Mouse (Mus musculus): Measurements from ENCODE around the gene BC055324.
"Not testable (repeated sequence)": the region's sequence is repeated elsewhere in the genome, so short reads cannot be mapped to it uniquely, and the experiment has no call there.

The BC055324 gene

GRCm38 (mm10) chr1:163994721-163995608 lies at the start of gene BC055324, which contains the start of gene Mettl18:
BC055324 (minus strand) TSS chr1:163994796.
Mettl18 (plus strand) TSS chr1:163994889.
- DNase-seq: peak; percentile 93

GRCm38 (mm10) chr1:164043549-164043948 lies 49.0 kb upstream of the BC055324 start:
- peak; percentile 65 for DNase-seq

- DNase-seq: no peak
These were observed 46.0 kb upstream of the BC055324 start for GRCm38 (mm10) chr1:164040385-164041135.

DNA sequence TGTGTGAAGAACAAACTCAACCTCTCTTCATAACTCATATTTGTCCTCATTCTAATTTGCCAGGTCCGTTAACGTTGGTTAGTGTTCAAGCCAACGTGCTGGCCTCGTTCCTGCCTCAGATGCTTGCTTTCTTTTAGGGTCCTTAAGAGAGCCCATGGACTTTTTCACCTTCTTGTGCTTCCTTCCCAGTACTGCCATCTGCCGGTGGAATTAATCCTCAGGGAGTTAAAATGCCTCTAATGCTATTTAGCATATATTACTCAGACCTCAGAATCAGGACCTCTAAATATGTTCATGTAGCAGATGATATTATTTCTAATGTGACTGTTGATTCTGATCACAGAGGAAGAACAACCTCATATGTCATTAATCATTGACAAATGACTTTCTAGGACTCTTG lies 32.8 kb upstream of the BC055324 start:
- peak; percentile 50 for DNase-seq

DNA sequence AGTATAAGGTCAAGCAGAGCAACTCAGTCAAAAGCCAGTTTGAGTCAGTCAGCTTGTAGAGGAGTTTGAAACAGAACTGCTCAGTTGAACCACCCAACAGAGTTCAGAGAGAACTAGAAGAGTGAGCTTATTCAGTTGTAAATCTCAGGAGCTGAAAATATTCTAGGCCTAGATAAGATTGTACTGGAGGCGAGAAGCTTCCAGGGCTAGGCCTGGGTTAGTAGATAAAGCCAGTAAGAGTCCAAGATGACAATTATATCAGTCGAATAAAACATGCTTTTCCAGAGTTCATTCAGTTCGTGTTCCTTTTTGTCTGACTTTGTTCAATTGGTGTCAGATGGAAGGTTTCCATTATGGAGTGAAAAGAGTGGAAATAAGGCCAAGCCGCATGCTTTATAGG lies 31.1 kb upstream of the BC055324 start:
- no peak for DNase-seq

DNA sequence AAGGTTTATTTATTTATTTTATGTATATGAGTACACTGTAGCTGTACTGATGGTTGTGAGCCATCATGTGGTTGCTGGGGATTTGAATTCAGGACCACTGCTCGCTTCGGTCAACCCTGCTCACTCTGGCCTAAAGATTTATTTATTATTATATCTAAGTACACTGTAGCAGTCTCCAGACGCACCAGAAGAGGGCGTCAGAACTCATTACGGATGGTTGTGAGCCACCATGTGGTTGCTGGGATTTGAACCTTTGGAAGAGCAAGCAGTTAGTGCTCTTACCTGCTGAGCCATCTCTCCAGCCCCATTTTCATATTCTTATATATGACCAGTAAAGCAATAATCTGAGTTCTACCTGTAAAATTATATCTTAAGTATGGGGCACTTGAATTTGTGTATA lies 27.5 kb upstream of the BC055324 start:
- DNase-seq: not testable (repeated sequence)

GRCm38 (mm10) chr1:164020746-164021145 lies 26.1 kb upstream of the BC055324 start:
- not testable (repeated sequence) for DNase-seq

GRCm38 (mm10) chr1:164019789-164020188 lies 25.2 kb upstream of the BC055324 start:
- no peak for DNase-seq

DNA sequence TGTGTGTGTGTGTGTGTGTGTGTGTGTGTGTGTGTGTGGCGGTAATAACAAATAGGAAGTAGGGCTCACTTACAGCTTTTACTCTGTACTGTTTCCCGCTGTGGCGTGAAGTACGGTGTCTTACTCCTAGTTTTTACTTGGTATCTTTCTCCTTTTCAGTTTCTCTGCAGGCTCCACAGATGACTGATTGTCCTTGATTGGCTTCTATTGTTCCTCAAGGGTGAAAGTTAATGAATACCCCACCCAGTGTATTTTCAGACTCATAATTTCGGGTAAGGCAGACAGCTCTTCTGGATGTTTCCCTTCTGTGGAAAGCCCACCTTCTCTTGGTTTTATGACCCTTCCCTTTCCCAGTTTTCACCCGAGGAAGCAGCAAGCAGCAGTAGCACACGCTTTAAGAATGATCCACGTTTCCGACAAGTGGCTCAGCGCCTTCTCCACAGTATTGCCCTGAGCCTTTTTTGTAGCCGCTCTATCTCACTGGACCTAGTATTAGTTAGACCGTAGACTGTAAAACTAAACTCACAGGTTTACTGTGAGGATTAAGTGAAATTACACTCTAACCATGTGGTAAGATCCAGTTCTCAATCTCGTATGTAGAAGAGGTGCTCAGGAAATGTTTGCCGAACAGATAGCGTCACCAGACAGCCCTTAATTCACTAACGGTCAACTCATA lies 23.8 kb upstream of the BC055324 start:
- no peak for DNase-seq

DNA sequence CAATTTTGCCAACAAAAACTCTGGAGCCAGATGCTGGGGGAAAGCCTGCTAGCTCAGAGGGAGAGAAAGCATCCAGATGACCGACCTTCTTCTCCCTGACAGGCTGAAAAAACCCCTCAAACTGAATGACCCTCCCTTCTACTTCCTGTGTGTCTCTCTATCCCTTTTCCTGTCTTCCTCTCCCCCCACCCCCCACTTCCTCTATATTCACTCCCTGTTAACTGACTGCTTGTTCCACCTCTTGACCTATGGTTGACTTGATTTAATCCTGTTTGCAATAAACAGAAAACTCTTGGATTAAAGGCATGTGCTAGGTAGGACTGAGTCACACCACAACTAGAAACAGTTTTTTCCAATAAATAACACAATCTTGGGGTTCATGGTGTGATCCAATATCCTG lies 20.0 kb upstream of the BC055324 start:
- DNase-seq: no peak

DNA sequence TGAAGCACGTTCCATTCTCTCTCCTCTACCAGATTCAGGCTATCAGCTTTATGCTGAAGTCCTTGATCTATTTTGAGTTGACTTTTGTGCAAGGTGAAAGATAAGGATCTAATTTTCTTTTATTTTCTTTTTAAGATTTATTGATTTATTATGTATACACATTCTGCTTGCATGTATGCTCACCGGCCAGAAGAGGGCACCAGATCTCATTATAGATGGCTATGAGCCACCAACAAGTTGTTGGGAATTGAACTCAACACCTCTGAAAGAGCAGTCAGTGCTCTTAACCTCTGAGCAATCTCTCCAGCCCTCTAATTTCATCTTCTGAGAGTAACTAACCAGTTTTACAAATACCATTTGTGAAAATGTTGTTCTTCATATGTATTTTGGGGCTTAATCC lies 14.6 kb upstream of the BC055324 start:
- peak; percentile 51 for DNase-seq

GRCm38 (mm10) chr1:164004311-164004710 lies 9.7 kb upstream of the BC055324 start:
- no peak for DNase-seq

- no peak for DNase-seq
These were observed 7.3 kb upstream of the BC055324 start for GRCm38 (mm10) chr1:164001831-164002452.

DNA sequence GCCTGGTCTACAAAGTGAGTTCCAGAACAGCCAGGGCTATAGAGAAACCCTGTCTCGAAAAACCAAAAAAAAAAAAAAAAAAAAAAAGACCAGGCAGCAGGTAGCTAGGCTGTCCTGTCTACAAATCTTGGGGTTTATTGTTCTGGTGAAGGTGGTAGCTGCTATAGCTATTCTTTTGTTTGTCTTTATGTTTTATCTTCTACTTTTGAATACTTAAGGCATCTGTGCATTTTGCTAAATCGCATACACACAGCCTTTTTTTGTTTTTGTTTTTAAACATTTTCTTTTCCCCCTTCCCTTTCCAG lies 965 bp upstream of the BC055324 start:
- DNase-seq: no peak

- no peak for DNase-seq
These were observed 349 bp downstream of the BC055324 start for GRCm38 (mm10) chr1:163994173-163994720.

DNA sequence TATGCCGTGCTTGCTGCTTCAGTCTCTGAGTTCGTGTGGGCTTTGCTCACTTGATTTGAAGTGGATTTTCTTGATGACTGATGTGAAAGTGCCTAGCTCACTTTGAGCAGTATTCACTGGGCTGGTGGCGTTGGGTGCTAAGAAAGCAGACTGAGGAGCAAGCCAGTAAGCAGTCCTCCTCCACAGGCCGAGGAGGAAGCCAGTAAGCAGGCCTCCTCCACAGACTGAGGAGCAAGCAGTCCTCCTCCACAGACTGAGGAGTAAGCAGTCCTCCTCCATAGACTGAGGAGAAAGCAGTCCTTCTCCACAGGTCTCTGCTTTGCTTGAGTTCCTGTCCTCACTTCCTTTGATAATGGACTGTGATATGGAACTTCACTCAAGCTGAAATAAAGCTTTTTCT lies 2.2 kb downstream of the BC055324 start:
- DNase-seq: no peak

- no peak for DNase-seq
These were observed 18.1 kb downstream of the BC055324 start for GRCm38 (mm10) chr1:163976515-163976914.

DNA sequence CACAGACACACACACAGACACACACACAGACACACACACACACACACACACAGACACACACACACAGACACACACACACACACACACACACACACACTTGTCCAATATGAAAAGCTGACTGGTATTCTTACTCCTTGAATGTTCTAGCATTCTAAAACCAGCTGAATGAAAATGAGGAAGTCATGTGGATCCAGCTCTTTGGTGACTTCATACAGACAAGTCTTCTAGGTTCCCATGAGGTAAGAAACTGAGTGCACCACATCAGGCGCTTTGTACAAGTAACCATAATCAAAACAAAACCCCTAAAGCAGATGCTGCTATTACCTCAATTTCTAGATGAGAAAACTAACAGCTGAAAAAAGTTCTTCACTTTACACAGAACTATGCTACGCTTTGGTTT lies 19.5 kb downstream of the BC055324 start:
- DNase-seq: no peak

DNA sequence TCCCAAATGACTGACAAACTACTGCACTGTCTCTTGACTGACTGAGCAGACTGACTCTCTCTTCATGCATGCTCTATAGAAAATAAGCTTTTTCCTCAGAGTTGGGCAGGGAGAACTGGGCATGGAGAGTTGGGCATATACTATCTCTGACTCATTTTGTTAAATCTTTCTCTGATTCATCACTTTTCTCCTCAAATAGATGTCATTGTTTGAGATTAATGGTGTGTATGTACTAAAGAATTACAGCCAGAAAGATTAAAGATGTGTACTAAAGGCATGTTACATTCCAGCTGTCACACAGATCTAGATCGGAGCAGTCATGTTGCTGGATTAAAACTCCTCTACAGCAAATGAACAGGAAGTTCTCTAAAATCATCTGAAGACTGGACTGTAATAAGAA lies 20.1 kb downstream of the BC055324 start:
- DNase-seq: no peak

- no peak for DNase-seq
These were observed 30.4 kb downstream of the BC055324 start for GRCm38 (mm10) chr1:163964008-163964689.

GRCm38 (mm10) chr1:163958036-163958435 lies 36.6 kb downstream of the BC055324 start:
- no peak for DNase-seq

GRCm38 (mm10) chr1:163953396-163953795 lies 41.2 kb downstream of the BC055324 start:
- peak; percentile 14 for DNase-seq
